Mouse (Mus musculus) mammary gland, adult 2 months (tissue): ENCODE data around the gene Coq3. TPM values are rescaled to one million over a fixed set of nuclear protein-coding genes. Genes with fewer than 3 reads are reported as not detected.

Experiments
- polyA plus RNA-seq: library from polyadenylated mRNA; depleted of rRNA; stranded (reverse); fragments of >200 nt; gene quantifications from 2 replicates; pipeline ENCODE4 v1.2.3, GENCODE M21; 2012; ENCODE audit warnings: low replicate concordance; rRNA removed

Gene Coq3
- 2.7 and 5.9 TPM in 2 replicates for polyA plus RNA-seq

GRCm38 (mm10) chr4:21879565-21880220 is at the start of gene Coq3:
Gene Coq3, plus strand, starts transcription at chr4:21879673.

GRCm38 (mm10) chr4:21847481-21848286 is 31.8 kb upstream of the Coq3 start, which contains the start of gene Pnisr:
Gene Pnisr, plus strand, starts transcription at chr4:21847583.

GRCm38 (mm10) chr4:21930971-21931771 is 51.7 kb downstream of the Coq3 start, which contains the start of gene Faxc:
Gene Faxc, plus strand, starts transcription at chr4:21931329.

Other genes starting within 250 kb of the Coq3 start
- not detected in 2 replicates for gene Prdm13, start 193.7 kb upstream of the Coq3 start, polyA plus RNA-seq
- 2.2 and 4.9 TPM in 2 replicates for gene Ccnc, start 152.0 kb upstream of the Coq3 start, polyA plus RNA-seq
- 2.9 and 3.4 TPM in 2 replicates for gene Usp45, start 112.5 kb upstream of the Coq3 start, polyA plus RNA-seq
- gene Tstd3, start 112.5 kb upstream of the Coq3 start, polyA plus RNA-seq: 1.2 and 2.6 TPM in 2 replicates
- 39.4 and 60.3 TPM in 2 replicates for gene Pnisr, start 32.1 kb upstream of the Coq3 start, polyA plus RNA-seq
- 0.69 and 1.1 TPM in 2 replicates for gene Faxc, start 51.7 kb downstream of the Coq3 start, polyA plus RNA-seq